Mouse (Mus musculus) stomach, embryonic 14.5 days (tissue): ENCODE measurements around the gene Prop1. TPM values are rescaled to one million over a fixed set of nuclear protein-coding genes. Genes with fewer than 3 reads are reported as not detected.

ENCODE experiments used
- ATAC-seq: fragments of 200-750 bp; cut with Nextera tagmentation; 2 replicates; pipeline ENCODE4 v1.8.0; 2017; ENCODE audit warnings: low read depth, moderate TSS enrichment; ENCODE audit not compliant: insufficient number of reproducible peaks, insufficient read depth, low FRiP score
- H3K27ac ChIP-seq: fragments of 300-500 bp; sonication (generic); 2 replicates; pipeline ENCODE4 v1.5.1; 2014; ENCODE audit warnings: mild to moderate bottlenecking, low read length, moderate library complexity, mixed read lengths
- H3K27me3 ChIP-seq: fragments of 300-500 bp; sonication (generic); 2 replicates; pipeline ENCODE4 v1.6.1; 2014; ENCODE audit warnings: low read length, control low read depth, mixed read lengths; ENCODE audit not compliant: control insufficient read depth, insufficient read depth
- H3K36me3 ChIP-seq: fragments of 300-500 bp; sonication (generic); 2 replicates; pipeline ENCODE4 v1.6.1; 2014; ENCODE audit warnings: mild to moderate bottlenecking, control low read depth, low read length, moderate library complexity, mixed read lengths; ENCODE audit not compliant: control insufficient read depth, insufficient read depth
- H3K4me1 ChIP-seq: fragments of 300-500 bp; sonication (generic); 2 replicates; pipeline ENCODE4 v1.6.1; 2014; ENCODE audit warnings: low read length, control low read depth, mixed read lengths; ENCODE audit not compliant: control insufficient read depth, insufficient read depth
- H3K4me2 ChIP-seq: fragments of 300-500 bp; sonication (generic); replicated peaks from 2 replicates; pipeline ENCODE4 v1.6.1; 2014; ENCODE audit warnings: low read depth, low read length, control low read depth
- H3K4me3 ChIP-seq: fragments of 300-500 bp; sonication (generic); 2 replicates; pipeline ENCODE4 v1.5.1; 2014; ENCODE audit warnings: low read depth, low read length, control low read depth
- H3K9ac ChIP-seq: fragments of 300-500 bp; sonication (generic); replicated peaks from 2 replicates; pipeline ENCODE4 v1.6.1; 2014; ENCODE audit warnings: low read depth, mild to moderate bottlenecking, control low read depth, low read length, moderate library complexity, mixed read lengths
- H3K9me3 ChIP-seq: fragments of 300-500 bp; sonication (generic); 2 replicates; pipeline ENCODE4 v1.6.1; 2016; ENCODE audit warnings: low read depth, low read length, control low read depth; ENCODE audit not compliant: control insufficient read depth
- WGBS: fragments of 180-500 bp; shearing (Covaris S2); extraction: QIAGEN DNeasy Blood & Tissue Kit; methylation state at CpG from one replicate; pipeline ENCODE4 v1.1.7; 2014; 5-methylcytosine and 5-hydroxymethylcytosine counted together
- polyA plus RNA-seq: library from polyadenylated mRNA; unstranded; fragments of >200 nt; fragmentation: Nextera tagmentation; extraction: Ambion mirVana; gene quantifications from 2 replicates; pipeline ENCODE4 v1.2.1, GENCODE M21; 2014

The Prop1 gene
- polyA plus RNA-seq = not detected in 2 replicates

- no peak within 1 kb of the TSS for H3K4me2 ChIP-seq
- H3K27ac ChIP-seq = no peak within 1 kb of the TSS
- no peak within 1 kb of the TSS for H3K9ac ChIP-seq
- no peaks in the 10 kb centered on the region for H3K9me3 ChIP-seq
- H3K4me3 ChIP-seq = no peak within 1 kb of the TSS
- no peak for ATAC-seq
- WGBS = 62% methylated on average over 6 of the region's 6 CpGs
- no peaks in the 10 kb centered on the region for H3K4me1 ChIP-seq
- no peaks in the 10 kb centered on the region for H3K27me3 ChIP-seq
- no peaks in the 10 kb centered on the region for H3K36me3 ChIP-seq
These were observed at the start of gene Prop1 for GRCm38 (mm10) chr11:50953665-50954064. Prop1 (minus strand) TSS chr11:50953765.

- H3K36me3 ChIP-seq = no peaks in the 10 kb centered on the region
These were observed 49.7 kb upstream of the Prop1 start, which contains the start of gene Olfr51 for GRCm38 (mm10) chr11:51003296-51003695. Olfr51 (plus strand) TSS chr11:51003596.

GRCm38 (mm10) chr11:50981667-50982066, 28.1 kb upstream of the Prop1 start, which contains the start of gene Olfr1377:
Olfr1377 (plus strand) TSS chr11:50981967.
- Histone ChIP-seq H3K9ac (no peak within 1 kb of the TSS), H3K9me3 (no peaks in the 10 kb centered on the region), H3K27ac (no peak within 1 kb of the TSS), H3K36me3 (no peaks in the 10 kb centered on the region), H3K4me3 (no peak within 1 kb of the TSS), H3K27me3 (no peaks in the 10 kb centered on the region), H3K4me2 (no peak within 1 kb of the TSS), H3K4me1 (no peaks in the 10 kb centered on the region)
- WGBS = 73% methylated on average over 5 of the region's 5 CpGs
- no peak for ATAC-seq

More at GRCm38 (mm10) chr11:51003296-51003695, 49.7 kb upstream of the Prop1 start, which contains the start of gene Olfr51:
- no peaks in the 10 kb centered on the region for H3K4me1 ChIP-seq
- no peaks in the 10 kb centered on the region for H3K27me3 ChIP-seq
- H3K27ac ChIP-seq = no peak within 1 kb of the TSS
- no peaks in the 10 kb centered on the region for H3K9me3 ChIP-seq
- H3K4me2 ChIP-seq = no peak within 1 kb of the TSS
- H3K4me3 ChIP-seq = no peak within 1 kb of the TSS
- WGBS = 68% methylated on average over 5 of the region's 5 CpGs
- ATAC-seq = no peak
- no peak within 1 kb of the TSS for H3K9ac ChIP-seq

GRCm38 (mm10) chr11:50977216-50977615, 23.7 kb upstream of the Prop1 start:
- WGBS = 66% methylated on average over 4 of the region's 4 CpGs
- H3K9ac ChIP-seq = no peak overlapping the region
- H3K4me3 ChIP-seq = no peak overlapping the region
- no peaks in the 10 kb centered on the region for H3K4me1 ChIP-seq
- no peak overlapping the region for H3K4me2 ChIP-seq
- H3K9me3 ChIP-seq = no peaks in the 10 kb centered on the region
- H3K36me3 ChIP-seq = no peaks in the 10 kb centered on the region
- no peak overlapping the region for H3K27ac ChIP-seq
- ATAC-seq = no peak
- no peaks in the 10 kb centered on the region for H3K27me3 ChIP-seq

- no peaks in the 10 kb centered on the region for H3K27me3 ChIP-seq
- H3K27ac ChIP-seq = no peak within 1 kb of the TSS
- H3K36me3 ChIP-seq = no peaks in the 10 kb centered on the region
- WGBS = 82% methylated on average over 11 of the region's 11 CpGs
- no peaks in the 10 kb centered on the region for H3K4me1 ChIP-seq
- H3K9me3 ChIP-seq = no peaks in the 10 kb centered on the region
- ATAC-seq = no peak
- H3K9ac ChIP-seq = no peak within 1 kb of the TSS
- H3K4me2 ChIP-seq = no peak within 1 kb of the TSS
- no peak within 1 kb of the TSS for H3K4me3 ChIP-seq
These were observed 12.7 kb upstream of the Prop1 start, which contains the start of gene Olfr1378 for GRCm38 (mm10) chr11:50966230-50966629. Olfr1378 (plus strand) TSS chr11:50966530.

GRCm38 (mm10) chr11:50964886-50965285, 11.3 kb upstream of the Prop1 start:
- Histone ChIP-seq H3K4me2 (no peak overlapping the region), H3K4me1 (no peaks in the 10 kb centered on the region), H3K36me3 (no peaks in the 10 kb centered on the region), H3K27me3 (no peaks in the 10 kb centered on the region), H3K27ac (no peak overlapping the region), H3K4me3 (no peak overlapping the region), H3K9ac (no peak overlapping the region), H3K9me3 (no peaks in the 10 kb centered on the region)
- no peak for ATAC-seq
- 81% methylated on average over 2 of the region's 2 CpGs for WGBS

- 67% methylated on average over 14 of the region's 14 CpGs for WGBS
- no peaks in the 10 kb centered on the region for H3K9me3 ChIP-seq
These were observed 1.3 kb downstream of the Prop1 start for GRCm38 (mm10) chr11:50952290-50952689.

GRCm38 (mm10) chr11:50943506-50943905, 10.1 kb downstream of the Prop1 start, which contains the start of gene 4933414I15Rik:
4933414I15Rik (minus strand) TSS chr11:50943765.
- Histone ChIP-seq H3K9me3 (no peaks in the 10 kb centered on the region), H3K9ac (no peak within 1 kb of the TSS), H3K4me3 (no peak within 1 kb of the TSS), H3K27ac (no peak within 1 kb of the TSS), H3K36me3 (no peaks in the 10 kb centered on the region), H3K27me3 (no peaks in the 10 kb centered on the region), H3K4me1 (no peaks in the 10 kb centered on the region), H3K4me2 (no peak within 1 kb of the TSS)
- ATAC-seq = no peak
- 82% methylated on average over 14 of the region's 14 CpGs for WGBS

More at GRCm38 (mm10) chr11:50952290-50952689, 1.3 kb downstream of the Prop1 start:
- Histone ChIP-seq H3K36me3 (no peaks in the 10 kb centered on the region), H3K9ac (no peak overlapping the region), H3K4me2 (no peak overlapping the region), H3K4me3 (no peak overlapping the region), H3K27ac (no peak overlapping the region), H3K4me1 (no peaks in the 10 kb centered on the region), H3K27me3 (no peaks in the 10 kb centered on the region)
- ATAC-seq = no peak

GRCm38 (mm10) chr11:50942386-50942785, 11.2 kb downstream of the Prop1 start:
- Histone ChIP-seq H3K9ac (no peak overlapping the region), H3K9me3 (no peaks in the 10 kb centered on the region), H3K27me3 (no peaks in the 10 kb centered on the region), H3K4me2 (no peak overlapping the region), H3K27ac (no peak overlapping the region), H3K36me3 (no peaks in the 10 kb centered on the region), H3K4me1 (no peaks in the 10 kb centered on the region), H3K4me3 (no peak overlapping the region)
- no peak for ATAC-seq
- 66% methylated on average over 12 of the region's 12 CpGs for WGBS
